Mouse (Mus musculus) MEL-GATA-1-ER (cell line): ENCODE data around the gene Zfx.

Experiments
- DNase-seq: peaks from one replicate; pipeline ENCODE4 v3.0.0-alpha.2; 2012; ENCODE audit warnings: low read depth; ENCODE audit errors: extremely low read depth

The Zfx gene

GRCm38 (mm10) chrX:94123059-94123839 lies at the start of gene Zfx:
Gene Zfx, minus strand, starts transcription at chrX:94123702.
- DNase-seq = peak; percentile 33

DNA sequence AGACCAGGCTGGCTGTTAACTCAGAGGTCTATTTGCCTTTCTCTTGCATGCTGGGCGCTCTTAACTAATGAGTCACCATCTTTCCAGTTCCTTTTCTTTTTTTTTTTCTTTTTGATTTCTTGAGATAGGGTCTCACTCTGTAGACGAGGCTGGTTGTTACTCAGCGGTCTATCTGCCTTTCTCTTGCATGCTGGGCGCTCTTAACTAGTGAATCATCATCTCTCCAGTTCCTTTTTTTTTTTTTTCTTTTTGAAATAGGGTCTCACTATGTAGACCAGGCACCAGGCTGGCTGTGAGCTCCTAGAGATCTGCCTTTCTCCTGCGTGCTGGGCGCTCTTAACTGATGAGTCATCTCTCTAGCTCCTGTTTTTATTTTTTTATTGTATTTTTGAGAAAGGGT lies 45.8 kb upstream of the Zfx start:
- peak; percentile 65 for DNase-seq

GRCm38 (mm10) chrX:94152251-94152830 lies 28.8 kb upstream of the Zfx start:
- no peak for DNase-seq

- no peak for DNase-seq
These were observed 27.0 kb upstream of the Zfx start for GRCm38 (mm10) chrX:94150471-94150870.

DNA sequence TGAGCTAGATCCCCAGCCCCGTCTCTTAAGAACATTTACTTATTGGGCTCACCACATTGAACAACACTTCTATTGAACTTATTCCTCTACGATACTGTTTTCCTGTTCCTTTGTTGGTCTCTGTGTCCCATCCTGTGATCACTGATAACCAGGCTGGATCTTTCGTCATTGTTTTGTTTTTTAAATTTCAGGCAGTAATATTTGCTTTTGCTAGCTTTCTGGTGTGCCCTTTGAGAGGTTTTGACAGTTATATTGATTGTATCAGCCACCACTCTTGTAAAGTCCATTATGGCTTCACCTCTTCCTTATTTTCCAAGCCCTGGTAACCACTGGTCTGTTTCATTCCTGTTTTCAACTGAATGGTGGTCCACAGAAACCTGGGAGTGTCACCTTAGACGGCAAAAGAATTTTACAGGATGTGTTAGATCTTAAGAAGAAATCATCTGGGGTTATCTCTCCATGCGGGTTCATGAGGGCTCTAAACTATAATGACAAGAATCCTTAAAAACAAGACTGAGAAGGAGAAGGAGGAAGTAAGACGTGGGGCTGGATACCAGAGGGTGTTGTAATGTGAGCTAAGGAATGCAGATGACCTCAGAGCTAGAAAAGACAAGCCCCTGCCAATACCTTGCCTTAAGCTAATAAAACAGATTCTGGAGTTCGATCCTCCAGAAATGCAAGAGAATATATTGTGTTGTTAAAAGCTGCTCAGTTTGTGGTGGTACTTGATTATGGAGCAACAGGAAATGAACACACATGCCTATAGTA lies 18.7 kb upstream of the Zfx start:
- no peak for DNase-seq

GRCm38 (mm10) chrX:94140080-94140479 lies 16.6 kb upstream of the Zfx start:
- DNase-seq = no peak

GRCm38 (mm10) chrX:94138256-94138655 lies 14.8 kb upstream of the Zfx start:
- DNase-seq = no peak

GRCm38 (mm10) chrX:94135084-94135483 lies 11.6 kb upstream of the Zfx start:
- no peak for DNase-seq

DNA sequence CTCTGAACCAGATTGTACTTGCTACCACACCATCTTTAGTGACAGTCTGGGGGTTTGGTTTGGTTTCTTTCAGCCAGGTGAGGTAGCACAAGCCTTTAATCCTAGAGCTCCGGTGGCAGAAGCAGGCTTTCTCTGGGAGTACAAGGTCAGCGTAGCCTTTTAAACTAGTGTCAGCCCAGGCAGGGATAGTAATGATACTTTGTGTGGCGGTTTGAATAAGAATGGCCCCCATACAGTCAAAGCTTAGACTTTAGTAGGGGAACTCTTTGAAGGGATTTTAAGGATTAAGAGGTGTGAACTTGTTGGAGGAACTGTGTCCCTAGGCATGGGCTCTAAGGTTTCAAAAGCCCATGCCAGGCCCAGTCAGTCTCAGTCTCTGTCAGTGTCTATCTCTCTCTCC lies 10.0 kb upstream of the Zfx start:
- no peak for DNase-seq

DNA sequence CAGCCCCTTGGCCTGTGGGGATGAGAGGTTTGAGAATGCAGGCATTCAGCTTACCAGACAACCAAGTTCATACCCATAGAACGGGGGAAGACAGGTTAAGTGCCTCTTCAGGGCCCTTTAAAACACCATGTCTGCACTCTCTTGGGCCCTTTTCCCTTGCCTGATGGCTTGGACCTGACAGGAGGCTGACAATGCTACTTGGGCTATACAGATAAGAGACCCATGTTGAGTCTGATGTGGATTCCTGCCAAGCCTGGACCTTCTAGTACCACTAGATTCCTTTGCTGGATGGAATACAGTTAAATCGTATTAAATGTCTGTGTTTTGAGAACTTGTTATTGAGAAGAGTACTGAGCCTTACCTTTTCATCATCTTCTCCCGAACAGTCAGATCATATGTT lies 8.7 kb upstream of the Zfx start:
- peak; percentile 39 for DNase-seq

GRCm38 (mm10) chrX:94129712-94130111 lies 6.2 kb upstream of the Zfx start:
- DNase-seq = no peak

DNA sequence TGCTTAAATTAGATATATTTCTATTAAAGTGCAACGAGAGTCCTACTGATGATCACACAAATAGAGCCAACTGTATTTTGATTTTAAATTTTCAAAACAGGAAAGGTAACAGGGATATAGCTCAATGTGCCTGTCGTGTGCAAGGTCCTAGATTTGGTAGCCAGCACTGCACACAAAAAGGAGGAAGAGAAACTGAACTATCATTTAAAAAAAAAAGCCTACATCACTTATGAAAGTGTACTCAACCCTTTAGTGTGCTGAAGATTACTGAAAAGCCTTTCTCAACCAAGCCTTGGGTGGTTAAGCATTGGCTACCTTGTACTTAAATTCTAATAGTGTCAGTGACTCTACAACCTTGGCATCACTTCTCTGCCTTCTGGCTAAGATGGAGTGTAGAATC lies 2.4 kb upstream of the Zfx start:
- no peak for DNase-seq

GRCm38 (mm10) chrX:94122709-94123058 lies 818 bp downstream of the Zfx start:
- DNase-seq = no peak

DNA sequence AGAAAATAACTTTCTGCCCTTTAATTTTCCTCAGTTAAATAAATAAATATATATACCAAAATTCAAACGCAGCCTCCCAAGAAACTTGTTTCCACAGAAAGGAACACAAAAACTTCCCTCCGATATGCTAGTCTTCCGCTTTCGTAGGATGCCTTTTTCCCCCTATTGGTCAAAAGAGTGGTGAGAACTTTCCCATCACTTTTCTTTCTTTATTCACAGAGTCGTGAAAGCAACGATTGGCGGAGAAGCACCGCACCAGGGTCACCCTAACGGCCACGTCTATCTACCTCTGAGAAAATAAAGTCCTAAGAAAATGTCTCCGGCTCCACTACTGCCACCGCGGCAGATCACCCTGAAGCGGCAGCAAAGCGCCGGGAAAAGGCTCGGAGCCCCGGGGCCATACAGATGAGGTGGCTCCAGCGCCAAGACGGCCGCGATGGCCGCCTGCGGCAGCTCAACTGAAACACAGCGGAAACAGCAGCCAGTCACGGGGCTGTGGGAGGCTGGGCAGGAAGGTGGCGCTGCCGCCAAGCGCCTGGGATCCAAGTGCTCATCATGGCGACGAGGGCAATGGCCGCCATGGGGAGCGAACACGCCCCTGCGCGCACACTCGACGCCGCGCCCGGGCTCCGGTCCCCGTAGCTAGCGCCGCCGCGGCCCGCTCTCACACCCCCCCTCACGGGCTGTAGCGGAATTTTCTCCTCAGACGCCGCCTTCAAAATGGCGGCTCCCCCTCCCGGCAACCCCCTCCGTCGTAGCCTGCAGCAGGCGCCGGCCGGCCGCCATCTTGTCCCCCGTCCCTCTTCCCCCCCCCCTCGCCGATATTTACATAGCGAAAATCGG lies 1.4 kb downstream of the Zfx start:
- DNase-seq = peak; percentile 53

- peak; percentile 33 for DNase-seq
These were observed 2.2 kb downstream of the Zfx start for GRCm38 (mm10) chrX:94121161-94121856.

DNA sequence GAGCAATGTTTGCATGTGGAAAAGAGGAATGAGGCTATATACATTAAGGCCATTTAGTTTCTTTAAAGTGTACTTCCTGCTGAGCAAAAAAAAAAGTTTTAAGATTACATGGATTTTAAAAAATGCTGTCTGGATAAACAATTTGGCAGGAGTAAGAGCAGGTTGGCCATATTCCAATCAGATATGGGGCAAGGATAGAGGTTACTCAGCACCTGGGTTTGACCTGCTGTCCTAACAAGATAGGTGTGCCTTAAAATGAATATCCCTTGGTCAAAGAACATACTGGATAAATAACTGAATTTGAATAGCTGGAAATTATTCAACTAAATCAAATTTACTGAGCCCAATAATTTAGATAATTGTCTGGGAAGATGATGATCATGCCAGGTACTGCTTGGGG lies 5.2 kb downstream of the Zfx start:
- no peak for DNase-seq

- DNase-seq = no peak
These were observed 7.6 kb downstream of the Zfx start for GRCm38 (mm10) chrX:94115882-94116281.

DNA sequence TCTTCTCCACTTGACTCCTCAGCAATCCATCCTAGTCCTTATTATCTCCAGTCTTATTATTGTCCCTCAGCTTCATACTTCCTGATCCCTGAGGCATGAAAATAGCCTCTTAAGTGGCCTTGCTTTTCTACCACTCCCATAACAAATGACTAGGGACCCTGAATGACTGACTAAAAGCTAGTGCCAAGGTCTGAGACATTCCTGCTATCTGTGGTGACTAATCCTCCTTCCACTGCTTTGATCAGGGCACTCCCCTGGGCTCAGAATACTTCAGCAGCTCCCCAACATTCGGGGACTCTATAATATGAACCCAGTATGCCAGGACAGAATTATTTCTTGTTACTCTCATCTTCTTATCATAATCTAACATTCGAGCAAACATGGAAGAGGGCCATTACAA lies 17.5 kb downstream of the Zfx start:
- no peak for DNase-seq

DNA sequence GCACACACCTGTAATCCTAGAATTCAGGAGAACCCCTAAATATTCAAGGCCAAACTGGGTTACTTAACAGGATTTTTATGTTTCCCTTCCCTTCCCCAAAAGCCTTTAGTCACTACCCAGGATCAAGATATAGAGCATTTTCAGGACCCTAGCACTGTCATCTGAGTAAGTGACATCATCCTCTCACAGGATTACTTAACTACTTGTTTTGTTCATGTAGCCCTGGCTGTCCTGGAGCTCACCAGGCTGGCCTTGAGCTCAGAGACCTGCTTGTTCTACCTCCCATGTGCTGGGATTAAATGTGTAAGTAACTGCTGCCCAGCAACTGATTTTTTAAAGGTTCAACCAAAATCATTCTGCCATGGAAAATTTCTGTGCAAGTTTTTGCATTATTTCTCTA lies 20.6 kb downstream of the Zfx start:
- DNase-seq = no peak

DNA sequence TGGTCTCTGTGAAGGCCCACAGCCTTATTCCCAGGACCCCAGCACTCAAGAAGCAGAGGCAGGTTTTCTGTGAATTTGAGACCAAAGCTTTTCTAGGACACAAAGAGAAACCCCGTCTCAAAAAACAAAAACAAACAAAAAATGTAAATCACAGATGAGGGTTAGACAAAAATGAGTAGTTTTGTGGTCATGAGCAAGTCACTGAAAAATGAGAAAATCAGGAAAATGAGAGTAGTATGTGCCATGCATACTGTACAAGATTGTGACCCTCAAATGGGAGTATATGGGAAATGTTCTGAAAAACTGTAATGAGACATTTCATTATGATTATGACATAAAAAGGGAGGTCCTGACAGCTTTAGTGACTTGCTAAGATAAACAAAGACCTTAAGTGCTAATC lies 22.9 kb downstream of the Zfx start:
- no peak for DNase-seq

GRCm38 (mm10) chrX:94091001-94091400 lies 32.5 kb downstream of the Zfx start:
- no peak for DNase-seq
